Mouse (Mus musculus) G1E (cell line): ENCODE results near the gene Ldb3.

Source experiments
- CTCF ChIP-seq: IDR thresholded peaks from 2 replicates; pipeline ENCODE4 v1.5.1; 2012; ENCODE audit warnings: low read depth, low read length, inconsistent platforms, mixed read lengths
- GATA1 ChIP-seq: IDR thresholded peaks from 2 replicates; pipeline ENCODE4 v1.6.1; 2012; ENCODE audit warnings: borderline replicate concordance, low read length, inconsistent platforms, mixed read lengths
- GATA2 ChIP-seq: IDR thresholded peaks from 2 replicates; pipeline ENCODE4 v1.6.1; 2012; ENCODE audit warnings: low read depth, low read length, inconsistent platforms, borderline replicate concordance
- POLR2AphosphoS5 ChIP-seq: IDR thresholded peaks from 2 replicates; pipeline ENCODE4 v1.6.1; 2012; ENCODE audit warnings: low read depth, low read length, inconsistent platforms; ENCODE audit not compliant: insufficient replicate concordance
- TAL1 ChIP-seq: conservative IDR thresholded peaks from 2 replicates; pipeline ENCODE4 v1.6.1; 2012; ENCODE audit warnings: low read depth, low read length, inconsistent platforms, mixed read lengths

DNA sequence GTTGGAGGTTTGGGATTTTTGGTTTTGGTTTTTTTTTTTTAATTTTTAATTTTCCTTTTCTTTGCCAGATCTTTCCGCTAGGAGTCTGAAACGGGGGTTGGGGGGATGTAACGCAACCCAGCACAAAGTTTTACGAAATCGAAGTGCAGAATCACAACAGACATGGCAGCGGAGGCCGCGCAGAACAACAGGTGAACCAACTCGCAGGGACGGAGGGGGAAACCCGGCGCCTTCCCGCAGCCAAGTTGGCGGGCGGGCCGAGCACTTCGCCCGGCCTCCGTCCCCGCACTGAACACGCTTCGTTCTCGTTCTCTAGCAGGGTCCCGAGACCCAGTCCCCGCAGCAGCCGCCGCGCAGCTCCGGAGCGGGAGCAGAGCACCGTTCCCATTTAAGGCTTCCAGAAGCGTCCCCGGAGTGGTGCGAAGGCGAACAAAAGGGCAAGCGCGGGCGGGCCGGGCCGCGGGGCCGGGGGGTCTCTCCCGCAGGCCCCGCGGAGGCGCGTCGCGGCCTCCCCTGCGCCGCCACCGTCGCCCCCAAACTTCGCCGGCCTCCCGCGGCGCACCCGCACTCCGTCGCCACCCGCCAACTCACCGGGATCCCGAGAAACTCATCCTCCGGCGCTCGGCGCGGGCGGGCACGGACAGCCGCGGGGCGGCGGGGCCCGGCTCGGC is 86.5 kb downstream of the Ldb3 start:
- TF ChIP-seq CTCF (no peak), GATA1 (no peak), TAL1 (no peak), POLR2AphosphoS5 (no peak), GATA2 (no peak)
